Mouse (Mus musculus) liver, embryonic 12.5 days (tissue): ENCODE measurements around the gene Pcca. TPM values are rescaled to one million over a fixed set of nuclear protein-coding genes. Genes with fewer than 3 reads are reported as not detected.

ENCODE experiments used
- ATAC-seq: fragments of 200-750 bp; cut with Nextera tagmentation; 2 replicates; pipeline ENCODE4 v1.8.0; 2017; ENCODE audit warnings: moderate number of reproducible peaks, mild to moderate bottlenecking, moderate library complexity
- H3K27ac ChIP-seq: fragments of 300-500 bp; sonication (generic); 2 replicates; pipeline ENCODE4 v1.5.1; 2016; ENCODE audit warnings: mild to moderate bottlenecking
- H3K27me3 ChIP-seq: fragments of 300-500 bp; sonication (generic); replicated peaks from 2 replicates; pipeline ENCODE4 v1.6.1; 2016; ENCODE audit warnings: mild to moderate bottlenecking, moderate library complexity
- H3K36me3 ChIP-seq: fragments of 300-500 bp; sonication (generic); 2 replicates; pipeline ENCODE4 v1.6.1; 2016; ENCODE audit warnings: mild to moderate bottlenecking, moderate library complexity
- H3K4me1 ChIP-seq: fragments of 300-500 bp; sonication (generic); 2 replicates; pipeline ENCODE4 v1.6.1; 2016
- H3K4me2 ChIP-seq: fragments of 300-500 bp; sonication (generic); 2 replicates; pipeline ENCODE4 v1.6.1; 2016; ENCODE audit warnings: mild to moderate bottlenecking, moderate library complexity
- H3K4me3 ChIP-seq: fragments of 300-500 bp; sonication (generic); 2 replicates; pipeline ENCODE4 v1.5.1; 2016; ENCODE audit warnings: mild to moderate bottlenecking, moderate library complexity
- H3K9ac ChIP-seq: fragments of 300-500 bp; sonication (generic); 2 replicates; pipeline ENCODE4 v1.6.1; 2016; ENCODE audit warnings: mild to moderate bottlenecking, moderate library complexity
- H3K9me3 ChIP-seq: fragments of 300-500 bp; sonication (generic); replicated peaks from 2 replicates; pipeline ENCODE4 v1.6.1; 2016; ENCODE audit warnings: mild to moderate bottlenecking, moderate library complexity
- WGBS: fragments of 180-500 bp; shearing (Covaris S2); methylation state at CpG from one replicate; pipeline ENCODE4 v1.1.7; 2016; ENCODE audit not compliant: insufficient replicate concordance; 5-methylcytosine and 5-hydroxymethylcytosine counted together
- polyA plus RNA-seq: library from polyadenylated mRNA; unstranded; fragments of >200 nt; fragmentation: Nextera tagmentation; extraction: Ambion mirVana; gene quantifications from 2 replicates; pipeline ENCODE4 v1.2.1, GENCODE M21; 2016

The Pcca gene
- polyA plus RNA-seq, 1 experiment from 2014 or later, result 14.2 TPM

GRCm38 (mm10) chr14:122902884-122903283 lies 368.8 kb downstream of the Pcca start:
- Histone ChIP-seq H3K4me1 (no peaks in the 10 kb centered on the region), H3K4me2 (no peak overlapping the region), H3K27ac (no peak overlapping the region), H3K4me3 (no peak overlapping the region), H3K9me3 (no peaks in the 10 kb centered on the region), H3K9ac (no peak overlapping the region), H3K36me3 (peaks cover 4% of the 10 kb centered on the region; the same call in 1 of the 2 replicates), H3K27me3 (no peaks in the 10 kb centered on the region)
- ATAC-seq, result no peak
- 81% methylated on average over 4 of the region's 4 CpGs for WGBS

- Histone ChIP-seq H3K9me3 (no peaks in the 10 kb centered on the region), H3K9ac (no peak overlapping the region), H3K36me3 (peaks cover 4% of the 10 kb centered on the region; the same call in 1 of the 2 replicates), H3K4me2 (no peak overlapping the region), H3K4me1 (no peaks in the 10 kb centered on the region), H3K4me3 (no peak overlapping the region), H3K27ac (no peak overlapping the region), H3K27me3 (no peaks in the 10 kb centered on the region)
- no peak for ATAC-seq
- 73% methylated on average over 2 of the region's 2 CpGs for WGBS
Measured at GRCm38 (mm10) chr14:122903923-122904351, 369.8 kb downstream of the Pcca start.

GRCm38 (mm10) chr14:122905007-122905406 lies 370.9 kb downstream of the Pcca start:
- no peak for ATAC-seq
- Histone ChIP-seq H3K4me3 (no peak overlapping the region), H3K27me3 (no peaks in the 10 kb centered on the region), H3K4me1 (no peaks in the 10 kb centered on the region), H3K4me2 (no peak overlapping the region), H3K27ac (no peak overlapping the region), H3K9ac (no peak overlapping the region), H3K36me3 (peaks cover 4% of the 10 kb centered on the region; the same call in 1 of the 2 replicates), H3K9me3 (no peaks in the 10 kb centered on the region)
- 84% methylated on average over 1 of the region's 1 CpGs for WGBS

GRCm38 (mm10) chr14:122908075-122908474 lies 374.0 kb downstream of the Pcca start:
- H3K27ac ChIP-seq, result no peak overlapping the region
- H3K9me3 ChIP-seq, result no peaks in the 10 kb centered on the region
- H3K27me3 ChIP-seq, result no peaks in the 10 kb centered on the region
- no peak overlapping the region for H3K4me2 ChIP-seq
- no peak overlapping the region for H3K4me3 ChIP-seq
- H3K4me1 ChIP-seq, result 0 out of 2 replicates have a peak, but pooled peaks cover 7% of the 10 kb centered on the region
- H3K36me3 ChIP-seq, result peaks cover 4% of the 10 kb centered on the region; the same call in 1 of the 2 replicates
- WGBS, result 76% methylated on average over 4 of the region's 4 CpGs
- no peak for ATAC-seq
- H3K9ac ChIP-seq, result no peak overlapping the region

- Histone ChIP-seq H3K4me1 (peaks cover 7% of the 10 kb centered on the region; the same call in 1 of the 2 replicates), H3K36me3 (peaks cover 4% of the 10 kb centered on the region; the same call in 1 of the 2 replicates), H3K9ac (no peak overlapping the region), H3K4me2 (no peak overlapping the region), H3K9me3 (no peaks in the 10 kb centered on the region), H3K27me3 (no peaks in the 10 kb centered on the region; the same call in 1 of the 2 replicates), H3K27ac (no peak overlapping the region), H3K4me3 (no peak overlapping the region)
- WGBS, result 66% methylated on average over 5 of the region's 5 CpGs
- no peak for ATAC-seq
Measured at GRCm38 (mm10) chr14:122909368-122910091, 375.4 kb downstream of the Pcca start.

GRCm38 (mm10) chr14:122911265-122911664 lies 377.1 kb downstream of the Pcca start:
- peak overlapping the region; percentile 89; the same call in 1 of the 2 replicates for H3K4me2 ChIP-seq
- no peak overlapping the region for H3K9ac ChIP-seq
- ATAC-seq, result no peak
- H3K27ac ChIP-seq, result no peak overlapping the region
- no peaks in the 10 kb centered on the region; the same call in 1 of the 2 replicates for H3K27me3 ChIP-seq
- H3K9me3 ChIP-seq, result no peaks in the 10 kb centered on the region
- H3K4me1 ChIP-seq, result peaks cover 7% of the 10 kb centered on the region; the same call in 1 of the 2 replicates
- no peaks in the 10 kb centered on the region for H3K36me3 ChIP-seq
- no peak overlapping the region for H3K4me3 ChIP-seq

- H3K36me3 ChIP-seq, result no peaks in the 10 kb centered on the region
- no peak overlapping the region for H3K27ac ChIP-seq
- 60% methylated on average over 1 of the region's 1 CpGs for WGBS
- H3K4me3 ChIP-seq, result peak overlapping the region; percentile 74
- H3K4me1 ChIP-seq, result peaks cover 7% of the 10 kb centered on the region; the same call in 1 of the 2 replicates
- ATAC-seq, result no peak
- H3K27me3 ChIP-seq, result no peaks in the 10 kb centered on the region; the same call in 1 of the 2 replicates
- H3K9me3 ChIP-seq, result no peaks in the 10 kb centered on the region
- H3K9ac ChIP-seq, result peak overlapping the region; percentile 73
- H3K4me2 ChIP-seq, result peak overlapping the region; percentile 89
Measured at GRCm38 (mm10) chr14:122912137-122912536, 378.0 kb downstream of the Pcca start.

- Histone ChIP-seq H3K36me3 (no peaks in the 10 kb centered on the region), H3K27ac (peak overlapping the region; percentile 63; the same call in 1 of the 2 replicates), H3K4me3 (peak overlapping the region; percentile 74), H3K4me2 (peak overlapping the region; percentile 89), H3K9me3 (no peaks in the 10 kb centered on the region), H3K4me1 (peaks cover 7% of the 10 kb centered on the region; the same call in 1 of the 2 replicates), H3K9ac (peak overlapping the region; percentile 73), H3K27me3 (no peaks in the 10 kb centered on the region; the same call in 1 of the 2 replicates)
- WGBS, result under 1% methylated on average over 57 of the region's 58 CpGs
- ATAC-seq, result peak; percentile 88
Measured at GRCm38 (mm10) chr14:122912812-122913498, 378.8 kb downstream of the Pcca start.

- H3K27me3 ChIP-seq, result no peaks in the 10 kb centered on the region; the same call in 1 of the 2 replicates
- peak within 1 kb of the TSS; percentile 73 for H3K9ac ChIP-seq
- H3K4me3 ChIP-seq, result peak within 1 kb of the TSS; percentile 74
- H3K27ac ChIP-seq, result peak within 1 kb of the TSS; percentile 63; the same call in 1 of the 2 replicates
- H3K9me3 ChIP-seq, result no peaks in the 10 kb centered on the region
- 66% methylated on average over 6 of the region's 6 CpGs for WGBS
- peak within 1 kb of the TSS; percentile 89 for H3K4me2 ChIP-seq
- no peaks in the 10 kb centered on the region for H3K36me3 ChIP-seq
- ATAC-seq, result no peak
- H3K4me1 ChIP-seq, result peaks cover 7% of the 10 kb centered on the region; the same call in 1 of the 2 replicates
Measured at GRCm38 (mm10) chr14:122913657-122914056, 379.5 kb downstream of the Pcca start, which contains the start of gene Ggact. Gene Ggact, minus strand, starts transcription at chr14:122913757.

GRCm38 (mm10) chr14:122917676-122918075 lies 383.6 kb downstream of the Pcca start:
- Histone ChIP-seq H3K4me2 (no peak overlapping the region), H3K9ac (no peak overlapping the region), H3K36me3 (no peaks in the 10 kb centered on the region), H3K27me3 (no peaks in the 10 kb centered on the region; the same call in 1 of the 2 replicates), H3K4me1 (no peaks in the 10 kb centered on the region; the same call in 1 of the 2 replicates), H3K27ac (no peak overlapping the region), H3K9me3 (no peaks in the 10 kb centered on the region), H3K4me3 (no peak overlapping the region)
- WGBS, result 87% methylated on average over 1 of the region's 1 CpGs
- ATAC-seq, result no peak

- Histone ChIP-seq H3K4me2 (no peak overlapping the region), H3K27me3 (no peaks in the 10 kb centered on the region), H3K4me3 (no peak overlapping the region), H3K27ac (no peak overlapping the region), H3K4me1 (no peaks in the 10 kb centered on the region), H3K9ac (no peak overlapping the region), H3K9me3 (no peaks in the 10 kb centered on the region), H3K36me3 (no peaks in the 10 kb centered on the region)
- no peak for ATAC-seq
- WGBS, result 70% methylated on average over 5 of the region's 5 CpGs
Measured at GRCm38 (mm10) chr14:122920011-122920410, 385.9 kb downstream of the Pcca start.

- H3K36me3 ChIP-seq, result peaks cover 1% of the 10 kb centered on the region; the same call in 1 of the 2 replicates
- H3K4me2 ChIP-seq, result no peak overlapping the region
- no peaks in the 10 kb centered on the region for H3K4me1 ChIP-seq
- H3K27ac ChIP-seq, result no peak overlapping the region
- no peak overlapping the region for H3K4me3 ChIP-seq
- no peak overlapping the region for H3K9ac ChIP-seq
- 62% methylated on average over 1 of the region's 1 CpGs for WGBS
- no peak for ATAC-seq
- H3K27me3 ChIP-seq, result no peaks in the 10 kb centered on the region
- H3K9me3 ChIP-seq, result no peaks in the 10 kb centered on the region
Measured at GRCm38 (mm10) chr14:122936460-122936859, 402.3 kb downstream of the Pcca start.
